Mouse (Mus musculus) lung, postnatal 0 days (tissue): Measurements from ENCODE around the gene Srcin1.

Experiments used
- CTCF ChIP-seq: IDR thresholded peaks from 2 replicates; pipeline ENCODE4 v1.5.1; 2016; ENCODE audit warnings: antibody characterized with exemption, mild to moderate bottlenecking
- EP300 ChIP-seq: IDR thresholded peaks from 2 replicates; pipeline ENCODE4 v1.6.1; 2016; ENCODE audit warnings: antibody characterized with exemption, mild to moderate bottlenecking, control low read depth

DNA sequence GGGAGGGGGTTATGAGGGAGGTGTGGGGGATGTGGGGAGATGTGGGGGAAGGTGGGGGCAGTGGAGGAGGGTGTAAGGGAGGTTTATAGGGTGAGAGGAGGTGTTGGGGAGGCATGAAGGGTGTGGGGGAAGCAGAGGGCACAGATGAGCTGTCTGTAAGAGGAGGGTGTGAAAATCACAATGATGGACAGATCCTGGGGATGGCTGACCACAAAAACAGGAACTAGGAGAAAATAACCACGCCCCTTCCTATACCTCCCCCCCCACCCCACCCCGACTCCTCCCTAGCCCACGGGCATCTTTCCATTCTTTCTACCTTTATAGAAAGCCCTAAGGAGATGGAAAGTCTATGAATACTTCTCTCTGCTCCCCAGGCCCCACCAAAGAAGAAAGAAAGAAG is 35.9 kb downstream of the Srcin1 start:
- no peak for TF ChIP-seq CTCF
- TF ChIP-seq EP300, result no peak
